Mouse (Mus musculus): ENCODE measurements around the gene Fpr-rs4.
"Not testable (repeated sequence)": the region's sequence is repeated elsewhere in the genome, so short reads cannot be mapped to it uniquely, and the experiment has no call there.

The Fpr-rs4 gene

GRCm38 (mm10) chr17:18021433-18021832, at the start of gene Fpr-rs4:
Gene Fpr-rs4 (plus strand): TSS chr17:18021733.
- DNase-seq: no peak

DNA sequence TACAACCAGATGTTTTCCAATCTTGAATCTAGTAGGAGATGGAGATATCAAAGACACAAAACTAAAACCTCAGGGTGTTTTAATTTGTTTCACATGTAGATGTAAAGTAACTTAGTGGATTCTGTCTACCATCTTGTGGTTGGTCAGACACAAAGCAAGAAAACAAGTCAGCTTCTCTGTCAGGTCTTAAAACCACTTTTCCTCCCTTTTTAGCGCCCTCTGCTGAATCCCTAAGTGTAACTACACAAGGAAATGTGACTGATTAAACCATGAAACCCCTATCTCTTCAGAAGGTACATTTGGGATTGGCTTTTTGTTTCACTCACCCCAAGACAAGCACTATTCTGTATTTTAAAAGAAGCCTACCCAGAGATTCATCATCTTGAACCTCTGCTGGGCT, 48.1 kb upstream of the Fpr-rs4 start:
- peak; percentile 14 for DNase-seq

- not testable (repeated sequence) for DNase-seq
These were observed 40.3 kb upstream of the Fpr-rs4 start for GRCm38 (mm10) chr17:17981232-17981631.

GRCm38 (mm10) chr17:18004752-18005151, 16.8 kb upstream of the Fpr-rs4 start:
- DNase-seq: no peak

GRCm38 (mm10) chr17:18049124-18049523, 27.6 kb downstream of the Fpr-rs4 start, which contains the start of gene Vmn2r124:
Gene Vmn2r124 (plus strand): TSS chr17:18049424.
- DNase-seq: no peak

All from embryo, embryonic 11 days (tissue).